Mouse (Mus musculus): ENCODE results near the gene 4930518I15Rik.
A peak's percentile ranks its signal among the peaks of the same experiment; 100 is the strongest.
"Not testable (repeated sequence)": the region's sequence is repeated elsewhere in the genome, so short reads cannot be mapped to it uniquely, and the experiment has no call there.

The 4930518I15Rik gene

DNA sequence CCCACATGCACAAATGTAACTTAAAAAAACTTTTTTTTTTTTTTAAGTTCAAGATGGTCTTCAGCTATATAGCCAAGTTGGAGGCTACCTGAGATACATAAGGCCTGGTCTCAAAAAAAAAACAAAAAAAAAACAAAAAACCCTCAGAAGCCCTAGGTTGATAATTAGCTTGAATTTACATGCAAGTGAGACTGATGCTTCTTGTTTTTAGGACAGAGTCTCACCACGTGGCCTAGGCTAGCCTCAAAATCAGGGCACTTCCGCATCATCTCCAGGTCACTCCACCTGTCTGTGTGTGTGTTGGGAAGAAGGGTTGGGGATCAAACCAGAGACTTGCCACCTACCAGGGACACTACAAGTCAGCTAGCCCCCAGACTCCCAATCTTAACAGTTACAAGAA lies at the start of gene 4930518I15Rik:
4930518I15Rik (minus strand) TSS at position 112 of the 400 bp plus-strand sequence.
- DNase-seq (ENCODE audit: extremely low spot score): no peak

DNA sequence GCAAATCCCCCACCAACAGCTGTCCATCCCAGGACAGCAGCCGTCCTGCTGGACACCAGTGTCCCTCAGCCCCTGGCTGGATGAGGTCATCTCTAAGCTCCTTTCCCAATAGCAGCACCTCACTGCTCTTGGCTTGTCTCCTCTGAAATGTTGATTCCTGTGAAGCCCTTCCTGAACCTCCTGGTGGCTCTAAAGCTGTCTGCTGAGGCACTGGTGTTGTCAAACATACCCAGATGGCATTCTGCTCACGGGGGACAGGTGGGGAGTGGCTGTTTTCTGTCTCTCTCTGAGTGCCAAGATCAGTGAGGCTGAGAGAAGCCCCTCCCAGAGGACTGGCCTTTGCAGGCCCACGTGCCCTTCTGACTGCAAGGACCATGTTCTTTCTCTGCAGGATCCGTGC lies 48.2 kb upstream of the 4930518I15Rik start:
- not testable (repeated sequence) for DNase-seq (ENCODE audit: extremely low spot score)

DNA sequence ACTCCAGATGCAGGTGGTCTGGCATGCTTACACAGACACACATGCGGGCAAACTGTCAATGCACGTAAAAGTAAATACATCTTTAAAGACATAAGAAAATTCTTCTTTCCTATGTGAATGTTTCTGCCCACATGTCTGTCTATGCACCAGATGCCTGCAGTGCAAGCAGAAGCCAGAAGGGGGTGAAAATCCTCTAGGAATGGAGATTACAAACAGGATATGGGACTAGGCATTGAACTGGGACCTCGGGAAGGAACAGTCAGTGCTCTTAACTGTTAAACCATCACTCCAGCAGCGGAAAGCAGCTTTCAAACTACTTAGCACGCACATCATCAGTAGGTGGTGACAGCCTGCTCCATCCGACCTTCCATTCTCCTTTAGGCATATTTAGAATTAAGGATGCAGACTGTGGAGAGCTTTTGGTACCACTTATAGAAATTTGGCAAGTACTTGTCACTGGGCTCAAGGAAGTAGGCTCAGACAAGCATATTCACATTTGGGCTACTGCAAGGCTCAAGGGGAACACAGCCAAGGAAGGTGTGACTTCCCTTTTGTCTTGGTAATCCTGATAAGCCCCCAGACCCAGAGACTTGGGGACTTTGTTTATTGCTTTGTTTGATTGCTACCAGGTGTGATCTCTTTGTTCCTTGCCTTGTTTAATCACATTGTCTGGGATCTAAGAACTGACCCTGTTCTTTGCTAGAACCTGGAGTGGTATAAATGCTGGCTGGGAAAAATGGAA lies 47.4 kb upstream of the 4930518I15Rik start:
- peak; percentile 62 for DNase-seq (ENCODE audit: extremely low spot score)

DNA sequence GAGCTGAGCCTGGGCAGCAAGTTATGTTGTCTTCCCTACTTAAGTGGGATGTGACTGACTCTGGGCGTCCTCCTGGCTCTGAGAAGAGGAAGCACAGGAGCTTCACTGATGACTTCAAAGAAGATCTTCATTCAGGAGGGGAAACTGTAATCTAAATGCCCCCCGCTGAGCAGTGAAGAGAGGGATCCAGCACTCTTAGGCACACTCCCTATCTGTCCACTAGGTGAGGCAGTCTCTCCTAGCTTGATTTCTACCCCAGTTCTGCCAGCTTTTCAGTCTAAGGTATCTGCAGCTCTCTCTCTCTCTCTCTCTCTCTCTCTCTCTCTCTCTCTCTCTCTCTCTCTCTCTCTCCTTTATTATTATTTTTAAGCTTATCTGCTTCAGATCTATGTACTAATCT lies 45.6 kb upstream of the 4930518I15Rik start:
- DNase-seq (ENCODE audit: extremely low spot score): no peak

DNA sequence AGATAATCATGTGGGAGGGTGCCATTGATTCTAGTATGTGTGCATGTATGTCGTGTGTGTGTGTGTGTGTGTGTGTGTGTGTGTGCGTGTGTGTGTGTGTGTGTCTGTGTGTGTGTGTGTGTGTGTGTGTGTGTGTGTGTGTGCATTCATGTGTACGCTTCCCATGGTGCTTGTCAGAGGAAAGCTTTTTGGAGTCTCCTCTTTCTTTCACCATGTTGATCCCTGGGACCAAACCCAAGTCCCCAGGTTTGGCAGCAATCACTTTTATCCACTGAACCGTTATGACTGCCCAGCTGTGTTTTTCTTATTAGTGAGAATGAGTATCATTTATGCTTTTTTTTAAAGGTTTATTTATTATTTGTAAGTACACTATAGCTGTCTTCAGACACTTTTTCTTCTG lies 44.7 kb upstream of the 4930518I15Rik start:
- not testable (repeated sequence) for DNase-seq (ENCODE audit: extremely low spot score)

DNA sequence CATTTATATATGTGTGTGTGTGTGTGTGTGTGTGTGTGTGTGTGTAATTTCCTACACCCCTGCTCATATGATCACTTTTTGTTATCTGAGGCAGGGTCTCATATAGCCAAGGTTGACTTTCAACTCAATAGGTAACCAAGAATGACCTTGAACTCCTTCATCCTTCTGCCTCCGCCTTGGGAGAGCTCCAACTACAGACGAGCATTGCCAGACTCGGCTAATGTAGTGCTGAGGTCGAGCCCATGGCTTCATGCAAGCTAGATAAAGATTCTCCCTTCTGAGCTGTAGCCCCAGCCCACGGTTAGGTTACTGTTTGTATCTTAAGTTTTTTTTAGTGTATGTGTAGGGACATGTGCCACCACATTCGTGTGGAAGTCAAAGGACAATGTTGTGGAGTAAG lies 44.1 kb upstream of the 4930518I15Rik start:
- no peak for DNase-seq (ENCODE audit: extremely low spot score)

DNA sequence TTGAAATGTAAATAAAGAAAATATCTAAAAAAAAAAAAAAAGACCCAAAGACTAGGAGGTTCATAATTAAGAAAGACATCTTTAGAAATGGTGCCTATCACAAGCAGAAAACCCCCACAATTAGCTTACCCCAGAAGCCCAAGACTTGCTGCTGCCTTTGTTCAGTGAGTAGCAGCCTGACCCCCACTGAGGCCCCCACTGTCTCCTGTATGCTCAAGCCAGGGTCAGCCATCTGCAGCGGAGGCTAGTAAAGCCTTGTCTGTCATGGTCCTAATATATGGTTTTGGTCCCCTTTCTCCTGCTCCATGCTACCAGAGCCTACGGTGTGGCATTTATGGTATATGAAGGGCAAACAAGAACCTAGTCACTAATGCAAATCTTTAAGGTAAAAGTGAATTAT lies 43.6 kb upstream of the 4930518I15Rik start:
- no peak for DNase-seq (ENCODE audit: extremely low spot score)

DNA sequence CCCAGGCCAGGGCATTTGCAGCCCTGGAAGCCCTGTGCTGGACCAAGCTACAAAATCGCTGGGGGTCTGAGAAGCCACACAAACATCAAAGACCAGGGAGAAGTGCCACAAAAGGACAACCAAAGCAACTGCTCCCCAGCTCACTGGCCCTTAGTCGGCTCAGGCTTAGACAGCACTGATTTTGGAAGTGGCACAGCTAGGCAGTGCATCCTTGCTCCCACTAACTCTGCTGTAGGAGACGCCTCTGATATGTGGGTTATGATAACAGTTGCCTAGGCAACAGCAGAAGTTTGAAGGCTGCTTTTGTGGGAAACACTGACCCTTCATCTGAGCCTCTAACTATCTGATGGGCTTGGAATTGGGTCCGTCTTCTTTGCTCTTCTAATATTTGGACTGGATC lies 41.4 kb upstream of the 4930518I15Rik start:
- no peak for DNase-seq (ENCODE audit: extremely low spot score)

DNA sequence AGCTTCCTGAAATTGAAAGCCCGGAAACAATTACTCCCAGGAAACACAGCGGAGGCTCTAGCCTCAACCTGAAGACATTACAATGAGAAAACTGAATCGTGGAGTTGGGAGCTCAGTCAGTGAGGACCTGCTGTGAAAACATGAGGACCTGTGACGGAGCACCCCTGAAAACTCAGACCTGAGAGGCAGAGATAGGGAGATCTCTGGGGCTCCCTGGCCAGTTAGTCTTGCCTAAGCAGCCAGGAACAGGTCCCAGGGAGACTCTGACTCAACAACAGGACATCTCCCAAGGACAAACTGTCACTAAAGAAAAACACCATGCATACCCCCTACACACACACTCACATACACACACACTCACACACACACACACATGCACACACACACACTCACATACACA lies 40.6 kb upstream of the 4930518I15Rik start:
- DNase-seq (ENCODE audit: extremely low spot score): no peak

DNA sequence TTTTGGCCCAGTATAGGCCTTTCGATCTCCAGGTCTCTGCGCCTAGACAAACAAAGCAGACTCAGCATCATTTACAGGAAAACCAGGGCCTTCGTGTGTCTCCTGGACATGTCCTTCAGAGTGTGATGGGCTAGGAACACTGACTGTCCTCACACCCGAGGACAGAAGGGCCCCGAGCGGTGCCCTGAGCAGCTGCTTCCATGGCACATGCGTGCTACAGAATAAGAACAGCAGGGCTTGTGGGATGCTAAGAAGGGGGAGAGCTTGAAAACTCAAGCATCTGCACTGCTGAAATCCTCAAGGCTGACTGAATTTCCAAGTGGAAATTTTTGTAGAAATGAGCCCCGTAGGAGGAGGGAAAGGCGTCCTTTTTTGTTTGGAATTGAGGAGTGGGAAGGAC lies 39.3 kb upstream of the 4930518I15Rik start:
- no peak for DNase-seq (ENCODE audit: extremely low spot score)

DNA sequence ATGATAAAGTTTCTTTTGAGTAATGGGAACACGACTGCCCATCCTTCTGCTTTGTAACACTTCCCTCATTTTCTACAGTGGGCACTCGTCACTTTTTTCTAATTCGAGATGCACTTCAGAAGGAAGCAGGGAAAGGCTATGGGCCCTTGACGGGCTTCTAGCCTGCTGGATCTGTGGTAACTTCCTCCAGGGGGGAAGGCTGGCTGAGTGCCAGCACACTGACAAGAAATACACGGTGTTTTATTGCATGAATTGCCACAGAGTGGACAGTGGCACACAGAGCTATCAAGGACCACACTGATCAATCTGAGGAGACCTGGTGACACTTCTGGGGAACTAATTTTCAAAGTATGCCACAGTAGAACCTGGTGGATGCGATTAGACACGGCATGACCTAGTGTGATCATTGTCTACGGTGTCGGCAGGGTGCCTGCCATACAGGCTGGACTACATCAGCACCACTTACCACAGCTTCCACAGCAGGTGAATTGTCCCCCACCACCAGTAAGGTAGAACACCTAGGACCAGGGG lies 38.7 kb upstream of the 4930518I15Rik start:
- no peak for DNase-seq (ENCODE audit: extremely low spot score)

DNA sequence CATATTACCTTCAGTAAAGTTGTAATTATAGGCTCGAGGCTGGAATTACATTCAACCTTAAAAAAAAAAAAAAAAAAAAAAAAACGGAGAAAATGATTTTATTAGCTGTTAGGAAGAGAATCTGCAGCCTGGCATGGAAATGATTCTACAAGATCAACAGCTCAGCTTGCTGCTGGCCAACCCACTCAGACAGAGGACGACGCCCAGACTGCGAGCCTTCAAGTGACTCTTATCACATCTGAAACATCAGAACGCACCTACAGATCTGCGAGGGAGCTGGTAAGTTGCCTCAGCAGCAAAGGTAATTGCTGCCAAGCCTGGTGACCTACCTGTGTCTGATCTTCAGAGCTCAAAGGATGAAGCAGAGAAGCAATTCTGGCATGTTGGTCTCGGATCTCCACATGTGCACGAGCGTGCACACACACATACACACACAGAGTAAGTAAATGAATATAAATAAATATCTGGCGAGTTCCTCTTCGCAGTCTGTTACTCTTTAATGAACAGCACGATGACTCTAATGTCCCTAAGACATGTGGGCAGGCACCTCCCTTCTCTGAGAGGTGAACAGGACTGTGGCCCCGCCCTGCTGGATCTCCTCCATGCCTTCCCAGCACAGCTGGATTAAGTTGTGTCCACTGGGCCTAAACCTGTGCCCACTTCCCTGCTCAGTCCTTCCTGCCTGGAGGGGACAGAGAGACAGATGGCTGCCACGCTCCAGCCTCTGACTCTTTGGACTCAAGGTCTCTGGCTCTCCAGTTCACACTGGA lies 36.9 kb upstream of the 4930518I15Rik start:
- no peak for DNase-seq (ENCODE audit: extremely low spot score)

DNA sequence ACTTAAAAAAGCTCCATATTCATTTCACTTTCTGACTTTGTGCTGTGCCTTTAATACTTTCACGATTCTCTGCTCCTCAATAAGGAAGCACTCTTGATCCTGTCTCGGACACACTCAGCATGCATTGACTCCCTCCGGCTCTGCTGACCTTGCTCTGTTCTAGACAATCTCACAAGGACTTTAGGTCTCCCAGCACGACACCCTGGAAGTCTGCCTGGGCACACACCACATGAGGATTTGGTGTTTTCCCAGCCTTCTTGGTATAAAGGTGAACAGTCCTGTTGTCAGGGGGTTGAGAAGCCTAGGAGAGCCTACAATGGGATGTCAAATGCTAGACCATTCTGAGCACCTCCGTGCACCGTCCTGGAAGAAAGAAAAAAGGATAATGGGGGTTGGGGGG lies 35.1 kb upstream of the 4930518I15Rik start:
- no peak for DNase-seq (ENCODE audit: extremely low spot score)

DNA sequence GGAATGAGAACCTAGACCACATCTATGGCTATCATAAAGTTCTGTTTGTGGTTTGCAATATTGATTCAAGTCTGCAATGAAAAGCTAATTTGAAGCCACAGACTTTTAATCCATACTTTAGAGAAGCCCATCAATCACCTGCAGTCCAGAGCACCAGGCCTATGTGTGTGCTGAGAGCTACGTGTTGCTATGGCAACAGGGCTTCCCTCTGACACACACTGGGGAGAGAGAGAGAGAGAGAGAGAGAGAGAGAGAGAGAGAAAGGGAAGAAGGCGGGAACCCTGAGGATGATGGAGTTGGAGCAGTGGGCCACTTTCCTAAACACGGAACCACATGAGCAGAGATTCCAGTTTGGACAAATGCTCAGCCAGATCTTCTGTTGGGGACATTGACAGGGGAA lies 34.5 kb upstream of the 4930518I15Rik start:
- peak; percentile 14 for DNase-seq (ENCODE audit: extremely low spot score)

DNA sequence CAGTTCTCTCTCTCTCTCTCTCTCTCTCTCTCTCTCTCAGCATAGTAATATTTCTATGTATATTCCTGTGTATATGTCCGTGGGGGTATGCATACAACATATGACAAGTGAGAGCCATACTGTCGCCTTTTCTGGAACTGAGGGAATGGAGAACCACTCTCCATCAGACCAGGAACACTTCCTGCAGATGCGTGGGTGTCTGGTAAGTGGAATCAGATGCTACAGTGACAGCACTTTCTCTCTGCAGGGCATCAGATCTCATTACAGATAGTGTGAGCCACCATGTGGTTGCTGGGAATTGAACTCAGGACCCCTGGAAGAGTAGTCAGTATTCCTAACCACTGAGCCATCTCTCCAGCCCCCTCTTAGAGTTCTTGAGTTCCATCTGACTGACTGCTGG lies 30.7 kb upstream of the 4930518I15Rik start:
- DNase-seq (ENCODE audit: extremely low spot score): no peak

DNA sequence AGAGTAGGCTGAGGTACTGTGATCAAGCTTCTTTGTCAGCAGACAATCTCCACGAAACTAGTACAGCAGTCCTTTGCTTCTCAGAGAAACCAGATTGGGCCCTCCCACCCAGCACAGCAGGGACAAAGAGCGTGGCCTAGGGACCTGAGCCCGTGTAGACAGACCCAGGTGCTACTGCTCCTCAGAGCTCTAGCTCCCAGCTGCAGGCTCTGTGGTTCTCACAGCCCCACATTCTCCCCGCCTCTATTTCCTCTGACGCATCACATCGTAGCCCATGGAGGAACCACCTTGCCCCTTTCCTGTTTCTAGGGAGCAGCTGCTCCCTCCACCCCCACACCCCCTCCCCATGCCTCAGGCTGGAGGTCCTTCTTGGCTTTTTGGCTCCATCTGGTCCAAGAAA lies 29.3 kb upstream of the 4930518I15Rik start, which contains the start of gene Sla2:
Sla2 (minus strand) TSS at position 176 of the 400 bp plus-strand sequence.
- no peak for DNase-seq (ENCODE audit: extremely low spot score)

DNA sequence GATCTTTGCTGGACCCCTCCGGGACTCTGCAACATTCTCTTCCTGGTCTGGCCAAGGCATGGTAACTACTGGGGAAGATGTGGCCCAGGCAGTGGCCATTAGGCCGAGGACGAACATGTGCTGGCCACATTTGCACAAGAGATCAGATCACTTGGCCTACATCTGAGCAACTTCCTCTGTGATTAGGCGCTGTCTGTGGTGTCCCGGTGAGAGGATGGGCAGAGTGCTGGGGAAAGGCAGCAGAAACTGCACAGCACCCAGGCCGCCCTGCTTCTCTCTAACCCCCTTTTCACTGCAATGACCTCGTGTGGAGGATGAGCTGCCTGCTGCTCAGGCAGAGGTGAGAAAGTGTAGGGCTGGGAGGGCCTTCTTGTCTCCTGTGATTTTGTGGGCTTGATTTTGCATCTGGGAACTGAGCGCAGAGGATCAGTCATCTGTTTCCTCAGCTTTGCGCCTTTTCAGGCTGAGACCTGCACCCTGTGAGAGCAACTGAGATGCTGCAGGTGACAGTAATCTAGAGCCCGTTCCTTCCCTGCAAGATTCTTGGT lies 28.4 kb upstream of the 4930518I15Rik start:
- no peak for DNase-seq (ENCODE audit: extremely low spot score)

DNA sequence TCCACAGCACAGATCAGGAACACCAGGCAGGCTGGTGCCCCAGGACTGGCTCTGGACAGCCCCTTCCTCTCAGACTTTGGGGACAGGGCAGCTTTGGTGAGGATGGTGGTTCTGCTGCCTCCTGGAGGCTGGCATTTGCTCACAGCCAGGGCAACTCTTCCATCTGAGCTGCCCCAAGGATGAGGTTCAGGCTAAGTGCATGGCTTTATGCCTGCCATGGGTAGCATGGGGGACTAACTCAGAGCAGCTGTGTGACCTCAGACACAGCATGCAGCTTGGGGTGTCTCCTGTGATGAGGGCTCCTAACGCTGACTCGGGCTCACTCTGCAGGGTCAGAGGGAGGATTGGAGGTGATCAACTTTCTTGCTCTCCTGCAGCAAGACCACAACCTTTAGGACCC lies 27.9 kb upstream of the 4930518I15Rik start:
- DNase-seq (ENCODE audit: extremely low spot score): not testable (repeated sequence)

DNA sequence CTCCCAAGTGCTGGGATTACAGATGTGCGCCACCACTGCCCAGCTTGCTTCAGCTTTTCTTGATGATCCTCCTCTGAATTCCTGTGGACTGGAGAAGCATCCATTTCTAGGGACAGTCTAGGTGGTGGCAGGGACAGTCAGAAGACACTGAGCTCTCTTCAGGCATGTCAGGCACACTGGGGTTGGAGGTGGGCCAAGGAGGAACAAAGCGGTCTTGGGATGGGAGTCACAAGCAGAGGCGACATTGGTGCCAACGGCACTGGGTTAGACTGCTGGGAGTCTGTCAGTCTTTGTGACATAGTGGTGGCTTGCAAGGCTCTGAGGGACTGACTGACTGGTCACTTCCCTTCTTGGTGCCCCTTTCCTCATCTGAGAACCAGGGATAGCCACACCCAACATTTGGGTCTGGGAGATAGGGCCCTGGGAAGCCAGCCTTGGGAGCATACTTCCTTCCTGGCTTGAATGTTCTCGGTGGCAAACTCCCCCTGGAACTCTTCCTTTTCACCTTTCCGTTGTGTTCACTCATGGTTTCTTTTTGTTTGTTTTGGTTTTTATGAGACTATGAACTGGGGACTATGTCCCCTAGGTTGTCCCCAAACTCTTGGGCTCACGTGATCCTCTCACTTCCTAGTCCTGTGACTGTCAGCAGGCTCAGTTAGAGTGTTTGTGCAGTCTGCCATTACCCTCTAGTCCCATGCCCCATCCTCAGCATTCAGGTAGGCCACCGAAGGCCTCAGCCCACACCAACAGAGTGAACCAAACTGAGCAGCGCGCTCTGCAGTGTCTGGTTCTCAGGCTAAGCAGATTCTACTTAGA lies 26.9 kb upstream of the 4930518I15Rik start:
- DNase-seq (ENCODE audit: extremely low spot score): no peak

DNA sequence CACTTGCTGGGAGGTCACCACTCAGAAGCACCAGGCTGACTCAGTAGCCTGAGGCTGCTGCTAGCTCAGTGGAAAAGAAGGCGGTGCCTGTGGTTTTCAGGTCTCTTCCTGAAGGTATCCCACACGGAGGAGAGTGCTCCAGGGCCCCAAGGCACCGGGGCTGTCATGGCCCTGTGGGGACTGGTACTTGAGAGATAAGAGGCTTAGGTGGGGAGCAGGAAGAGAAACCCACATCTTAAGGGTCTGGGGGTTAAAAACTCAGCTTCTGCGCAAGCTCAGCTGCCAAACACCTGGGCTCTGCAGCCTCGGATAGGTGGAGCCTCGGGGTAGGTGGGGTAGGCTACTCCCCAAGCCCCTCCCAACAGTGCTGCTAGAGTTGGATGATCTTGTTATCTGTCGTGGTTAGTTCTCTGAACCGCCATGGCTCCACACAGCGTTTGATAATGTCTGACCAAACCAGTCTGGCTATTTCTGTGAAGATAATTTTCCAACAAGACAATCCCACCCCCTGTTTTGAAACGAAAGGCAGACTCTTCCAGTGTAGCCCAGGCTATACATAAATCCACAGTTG lies 24.8 kb upstream of the 4930518I15Rik start:
- no peak for DNase-seq (ENCODE audit: extremely low spot score)

DNA sequence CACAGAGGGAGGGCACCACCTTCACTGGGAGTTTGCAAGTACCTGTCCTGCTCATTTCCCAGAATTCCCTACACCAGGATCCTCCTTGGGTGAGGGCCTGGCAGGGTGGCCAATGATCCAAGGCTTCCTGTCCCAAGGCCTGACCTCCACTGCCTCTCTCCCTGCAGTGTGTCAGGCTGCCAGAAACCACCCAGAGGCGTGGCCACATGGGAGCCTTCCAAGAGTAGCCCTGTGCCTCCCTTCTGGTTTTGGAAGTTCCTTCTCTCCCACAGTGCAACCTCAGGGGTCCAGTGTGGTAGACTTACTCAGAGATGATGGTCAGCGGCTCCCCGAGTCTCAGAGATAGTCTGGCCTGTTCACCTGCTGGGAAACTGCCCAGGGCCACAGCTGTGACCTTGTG lies 21.8 kb upstream of the 4930518I15Rik start:
- DNase-seq (ENCODE audit: extremely low spot score): no peak

Data from embryo, embryonic 9.5 days (tissue).